Mouse (Mus musculus) thymus, adult 2 months (tissue): ENCODE data around the gene Megf11. TPM values are rescaled to one million over a fixed set of nuclear protein-coding genes. Genes with fewer than 3 reads are reported as not detected.

ENCODE experiments used
- DNase-seq: peaks from one replicate; pipeline ENCODE4 v3.0.0; 2021
- H3K27ac ChIP-seq: fragments of 200-500 bp; 2 replicates; pipeline ENCODE4 v1.5.1; 2012; ENCODE audit warnings: low read length, control low read depth; ENCODE audit not compliant: control insufficient read depth, insufficient read depth
- H3K27me3 ChIP-seq: fragments of 200-500 bp; 2 replicates; pipeline ENCODE4 v1.6.1; 2012; ENCODE audit warnings: mild to moderate bottlenecking, low read length, moderate library complexity, mixed read lengths; ENCODE audit not compliant: control insufficient read depth, insufficient read depth
- H3K36me3 ChIP-seq: fragments of 200-500 bp; 2 replicates; pipeline ENCODE4 v1.6.1; 2012; ENCODE audit warnings: mild to moderate bottlenecking, low read length, moderate library complexity; ENCODE audit not compliant: control insufficient read depth, insufficient read depth
- H3K4me1 ChIP-seq: fragments of 200-500 bp; replicated peaks from 2 replicates; pipeline ENCODE4 v1.6.1; 2012; ENCODE audit warnings: low read length; ENCODE audit not compliant: control insufficient read depth, insufficient read depth
- H3K4me3 ChIP-seq: fragments of 200-500 bp; 2 replicates; pipeline ENCODE4 v1.5.1; 2012; ENCODE audit warnings: mild to moderate bottlenecking, low read length, control low read depth, moderate library complexity; ENCODE audit not compliant: control insufficient read depth, insufficient read depth
- CTCF ChIP-seq: fragments of 200-500 bp; IDR thresholded peaks from 2 replicates; pipeline ENCODE4 v1.5.1; 2012; ENCODE audit warnings: mild to moderate bottlenecking, control low read depth, low read length, moderate library complexity, borderline replicate concordance; ENCODE audit not compliant: control insufficient read depth, poor library complexity, insufficient read depth; ENCODE audit errors: extremely low read depth
- POLR2A ChIP-seq: fragments of 200-500 bp; IDR thresholded peaks from 2 replicates; pipeline ENCODE4 v1.6.1; 2012; ENCODE audit warnings: mild to moderate bottlenecking, low read length, control low read depth, moderate library complexity; ENCODE audit not compliant: control insufficient read depth, poor library complexity, insufficient read depth; ENCODE audit errors: extremely low read depth
- WGBS: fragments of 180-500 bp; shearing (Covaris S2); methylation state at CpG from one replicate; pipeline ENCODE4 v1.1.7; 2018; 5-methylcytosine and 5-hydroxymethylcytosine counted together
- polyA plus RNA-seq: library from polyadenylated mRNA; depleted of rRNA; stranded (reverse); fragments of >200 nt; gene quantifications from 2 replicates; pipeline ENCODE4 v1.2.3, GENCODE M21; 2012; rRNA removed

The Megf11 gene
- polyA plus RNA-seq, 1 experiment: 0.70 TPM

DNA sequence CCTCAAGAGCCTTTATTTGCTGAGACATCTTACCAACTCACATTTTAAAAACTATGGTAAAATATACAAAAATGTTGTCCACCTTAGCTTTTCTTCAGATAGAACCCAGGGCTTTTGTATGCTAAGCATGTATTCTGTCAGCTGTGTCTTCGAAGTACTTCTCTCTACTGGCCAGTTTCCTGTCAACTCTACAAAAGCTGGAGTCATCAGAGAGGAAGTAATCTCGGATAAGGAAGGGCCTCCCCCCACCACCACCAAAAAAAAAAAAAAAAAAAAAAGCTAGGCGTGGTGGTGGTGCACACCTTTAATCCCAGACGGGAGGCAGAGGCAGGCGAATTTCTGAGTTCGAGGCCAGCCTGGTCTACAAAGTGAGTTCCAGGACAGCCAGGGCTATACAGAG, 363.9 kb downstream of the Megf11 start:
- Histone ChIP-seq H3K4me1 (no peaks in the 10 kb centered on the region), H3K27ac (no peak overlapping the region), H3K4me3 (no peak overlapping the region), H3K36me3 (no peaks in the 10 kb centered on the region), H3K27me3 (no peaks in the 10 kb centered on the region)
- WGBS: 46% methylated on average over 6 of the region's 6 CpGs
- DNase-seq: no peak
- TF ChIP-seq POLR2A: no peak
- TF ChIP-seq CTCF: no peak

DNA sequence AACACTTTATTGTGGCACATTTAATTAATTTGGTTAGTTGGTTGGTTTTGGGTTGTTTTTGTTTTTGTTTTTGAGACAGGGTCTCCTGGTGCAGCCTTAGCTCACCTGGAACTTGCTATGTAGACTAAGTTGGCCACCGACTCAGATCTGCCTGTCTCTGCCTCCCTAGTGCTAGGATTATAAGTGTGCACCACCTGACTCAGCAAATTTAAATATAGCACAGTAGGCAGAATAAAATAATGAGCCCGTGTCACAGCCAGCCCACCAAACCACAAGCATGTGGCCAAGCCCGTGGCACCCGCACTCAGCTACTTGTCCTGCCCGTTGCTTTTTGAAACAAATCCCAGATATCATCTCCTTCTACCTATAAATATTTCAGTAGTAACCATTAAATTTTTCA, 367.1 kb downstream of the Megf11 start:
- DNase-seq: no peak
- 20% methylated on average over 5 of the region's 5 CpGs for WGBS

DNA sequence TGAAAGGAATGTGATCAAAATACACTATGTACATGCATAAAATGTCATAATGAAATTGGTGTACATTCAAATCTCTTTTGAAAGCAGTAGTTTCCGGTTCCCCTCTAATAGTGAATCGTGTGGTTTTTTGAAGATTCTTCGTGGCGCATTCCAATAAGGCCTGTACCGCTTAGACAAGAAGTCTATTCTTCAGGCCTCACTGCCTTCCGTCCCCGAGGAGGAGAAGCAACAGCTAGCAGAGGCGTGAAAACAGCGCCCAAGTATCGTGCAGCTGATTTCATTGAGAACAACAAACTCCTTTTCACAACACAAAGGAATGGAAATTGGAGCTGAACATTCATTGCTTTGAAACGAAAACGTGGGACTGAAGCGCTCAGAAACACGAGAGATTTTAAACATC, 372.6 kb downstream of the Megf11 start:
- H3K27me3 ChIP-seq: no peaks in the 10 kb centered on the region
- no peak for DNase-seq
- no peaks in the 10 kb centered on the region for H3K36me3 ChIP-seq
- H3K4me3 ChIP-seq: no peak overlapping the region
- WGBS: 85% methylated on average over 14 of the region's 14 CpGs
- H3K27ac ChIP-seq: no peak overlapping the region
- TF ChIP-seq CTCF: no peak
- TF ChIP-seq POLR2A: no peak
- H3K4me1 ChIP-seq: no peaks in the 10 kb centered on the region

More for the DNA sequence above, 367.1 kb downstream of the Megf11 start:
- H3K36me3 ChIP-seq: no peaks in the 10 kb centered on the region
- no peak overlapping the region for H3K27ac ChIP-seq
- H3K4me3 ChIP-seq: no peak overlapping the region
- no peaks in the 10 kb centered on the region for H3K4me1 ChIP-seq
- TF ChIP-seq CTCF (no peak), POLR2A (no peak)
- no peaks in the 10 kb centered on the region for H3K27me3 ChIP-seq

Other genes with a start within 250 kb of the Megf11 start
- 8.1 and 8.3 TPM in 2 replicates for gene Zwilch, start 212.5 kb upstream of the Megf11 start, polyA plus RNA-seq
- 518 and 600 TPM in 2 replicates for gene Rpl4, start 212.3 kb upstream of the Megf11 start, polyA plus RNA-seq
- 9.2 and 9.6 TPM in 2 replicates for gene Snapc5, start 206.4 kb upstream of the Megf11 start, polyA plus RNA-seq
- 0.18 TPM in 1 of 2 replicates, not detected in the other for gene Uchl4, start 150.4 kb upstream of the Megf11 start, polyA plus RNA-seq
- 47.6 and 50.4 TPM in 2 replicates for gene Map2k1, start 132.0 kb upstream of the Megf11 start, polyA plus RNA-seq
- 16.5 and 19.1 TPM in 2 replicates for gene Tipin, start 104.0 kb upstream of the Megf11 start, polyA plus RNA-seq
- gene Dis3l, start 44.3 kb upstream of the Megf11 start, polyA plus RNA-seq: 11.0 and 12.0 TPM in 2 replicates